Mouse (Mus musculus) E14TG2a.4 (cell line): ENCODE measurements around the gene C2cd4b.
A peak's percentile ranks its signal among the peaks of the same experiment; 100 is the strongest.

Source experiments
- CTCF ChIP-seq: conservative IDR thresholded peaks from 2 replicates; pipeline ENCODE4 v1.5.1; 2014; ENCODE audit warnings: low read length
- NANOG ChIP-seq: IDR thresholded peaks from 2 replicates; pipeline ENCODE4 v1.6.1; 2014; ENCODE audit warnings: borderline replicate concordance, low read length, mixed read lengths
- POU5F1 ChIP-seq: IDR thresholded peaks from 2 replicates; pipeline ENCODE4 v1.6.1; 2014; ENCODE audit warnings: low read length, borderline replicate concordance

DNA sequence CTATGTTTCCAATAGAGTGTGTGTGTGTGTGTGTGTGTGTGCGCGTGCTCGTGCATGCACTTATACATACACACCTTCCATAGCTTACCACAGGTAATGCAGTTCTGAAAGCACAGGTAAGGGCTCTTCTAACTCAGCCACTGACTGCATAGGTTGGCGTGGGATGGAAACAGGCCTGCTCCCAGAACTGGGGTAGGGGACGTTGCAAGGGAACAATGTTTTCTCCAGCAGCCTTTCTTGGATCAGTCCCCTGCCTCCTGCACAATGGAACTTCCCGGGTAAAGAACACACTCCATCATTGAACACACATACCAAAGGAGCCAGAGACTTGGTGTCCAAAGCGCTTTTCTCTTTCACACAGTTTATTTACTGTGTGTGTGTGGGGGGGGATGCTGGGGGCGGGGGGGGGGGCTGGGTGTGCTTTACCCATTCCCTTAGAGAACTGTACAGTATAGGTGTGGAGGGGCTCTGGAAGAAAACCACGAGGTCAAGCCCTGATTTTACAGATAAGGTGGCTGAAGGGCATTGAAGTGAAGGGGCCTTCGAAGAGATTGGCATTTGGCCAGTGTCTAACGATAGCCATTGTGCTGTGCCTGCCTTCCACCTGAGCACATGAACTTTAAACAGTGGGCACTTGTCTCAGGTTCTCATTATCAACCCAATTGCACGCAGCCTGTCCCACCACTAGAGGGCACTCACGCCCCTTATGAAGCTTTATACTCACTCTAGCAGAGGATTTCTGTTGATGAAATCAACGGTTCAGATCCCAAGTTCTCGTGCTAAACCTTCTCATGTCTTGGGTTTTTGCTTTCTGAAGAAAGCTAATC, 48.0 kb upstream of the C2cd4b start:
- peak; percentile 92 for TF ChIP-seq CTCF
- TF ChIP-seq NANOG, result no peak
- TF ChIP-seq POU5F1, result no peak
